Mouse (Mus musculus) thymus, adult 2 months (tissue): ENCODE data around the gene Gabrg1.

Experiments
- CTCF ChIP-seq: fragments of 200-500 bp; IDR thresholded peaks from 2 replicates; pipeline ENCODE4 v1.5.1; 2012; ENCODE audit warnings: mild to moderate bottlenecking, control low read depth, low read length, moderate library complexity, borderline replicate concordance; ENCODE audit not compliant: control insufficient read depth, poor library complexity, insufficient read depth; ENCODE audit errors: extremely low read depth
- POLR2A ChIP-seq: fragments of 200-500 bp; IDR thresholded peaks from 2 replicates; pipeline ENCODE4 v1.6.1; 2012; ENCODE audit warnings: mild to moderate bottlenecking, low read length, control low read depth, moderate library complexity; ENCODE audit not compliant: control insufficient read depth, poor library complexity, insufficient read depth; ENCODE audit errors: extremely low read depth

- TF ChIP-seq POLR2A (no peak), CTCF (no peak)
These were observed 138.1 kb downstream of the Gabrg1 start for GRCm38 (mm10) chr5:70704361-70704760.
